Mouse (Mus musculus): ENCODE results near the gene Pde5a.

DNA sequence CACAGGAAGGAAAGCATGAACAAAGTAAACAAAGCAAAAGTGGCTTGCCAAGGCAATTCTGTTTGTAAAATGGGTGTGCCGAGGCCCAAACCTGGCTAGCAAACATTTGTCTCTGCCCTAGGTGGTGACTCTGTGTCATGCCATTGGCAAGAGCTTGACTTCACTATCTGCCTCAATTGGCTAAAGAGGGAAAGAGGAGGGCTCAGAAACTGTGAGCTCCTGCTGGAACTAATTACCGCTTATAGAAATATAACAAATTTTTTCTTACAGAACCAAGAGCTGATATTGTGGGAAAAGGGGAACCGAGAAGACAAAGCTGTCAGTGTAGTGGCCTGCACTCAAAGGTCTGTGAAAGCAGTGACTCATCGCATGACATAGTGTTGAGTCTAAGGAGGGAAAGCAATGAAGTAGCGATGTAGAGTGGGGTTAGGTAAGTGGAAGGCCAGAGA, 159.6 kb downstream of the Pde5a start:
- peak; percentile 55 for TF ChIP-seq MAX (IDR thresholded peaks at IDR 0.05)
- TF ChIP-seq MYOD1 (IDR thresholded peaks at IDR 0.05; ENCODE audit: control insufficient read depth, insufficient read length, low read depth): peak; percentile 26
- no peak for TF ChIP-seq CTCF (IDR thresholded peaks at IDR 0.05; ENCODE audit: control insufficient read depth, insufficient read depth, insufficient read length)
- TF ChIP-seq USF1 (IDR thresholded peaks at IDR 0.05; ENCODE audit: low read depth): no peak
- TF ChIP-seq CEBPB (IDR thresholded peaks at IDR 0.05; ENCODE audit: low read depth): no peak
- TF ChIP-seq FOSL1 (IDR thresholded peaks at IDR 0.05; ENCODE audit: insufficient read depth, low read length, poor library complexity, severe bottlenecking): peak; percentile 42
- no peak for TF ChIP-seq MYOG (IDR thresholded peaks at IDR 0.05; ENCODE audit: control insufficient read depth, extremely low read depth, insufficient read length)

Measured in C2C12 (cell line).